Mouse (Mus musculus) forebrain, embryonic 14.5 days (tissue): ENCODE data around the gene Anxa1. TPM values are rescaled to one million over a fixed set of nuclear protein-coding genes. Genes with fewer than 3 reads are reported as not detected.

ENCODE experiments used
- polyA plus RNA-seq: library from polyadenylated mRNA; unstranded; fragments of >200 nt; fragmentation: Nextera tagmentation; extraction: Ambion mirVana; gene quantifications from 2 replicates; pipeline ENCODE4 v1.2.1, GENCODE M21; 2014

Gene Anxa1
- polyA plus RNA-seq, 1 experiment from 2014 or later: 4.9 TPM

Other genes starting within 250 kb of the Anxa1 start
- 0.36 and 0.72 TPM in 2 replicates for gene Aldh1a1, start 101.8 kb upstream of the Anxa1 start, polyA plus RNA-seq